Mouse (Mus musculus) CH12.LX (cell line): ENCODE results near the gene Ehmt1.

Experiments
- BHLHE40 ChIP-seq: IDR thresholded peaks from 2 replicates; pipeline ENCODE4 v1.6.1; 2011; ENCODE audit warnings: mild to moderate bottlenecking, low read depth, low read length, improper control_type of control experiment
- CHD2 ChIP-seq: IDR thresholded peaks from 2 replicates; pipeline ENCODE4 v1.6.1; 2011; ENCODE audit warnings: low read length, improper control_type of control experiment
- CTCF ChIP-seq, 2 experiments: IDR thresholded peaks in 1 of 2; conservative IDR thresholded peaks in 1 of 2; 2 replicates each; pipeline ENCODE4 v1.5.1; 2011 to 2012; ENCODE audit warnings: low read depth in 2 of 2, low read length in 2 of 2, improper control_type of control experiment in 1 of 2, inconsistent platforms in 1 of 2, mild to moderate bottlenecking in 1 of 2, moderate library complexity in 1 of 2
- EP300 ChIP-seq: IDR thresholded peaks from 2 replicates; pipeline ENCODE4 v1.6.1; 2011; ENCODE audit warnings: low read length, improper control_type of control experiment
- MAFK ChIP-seq: IDR thresholded peaks from 2 replicates; pipeline ENCODE4 v1.6.1; 2011; ENCODE audit warnings: low read length, improper control_type of control experiment; ENCODE audit not compliant: insufficient replicate concordance
- MYC ChIP-seq: IDR thresholded peaks from 2 replicates; pipeline ENCODE4 v1.6.1; 2011; ENCODE audit warnings: low read depth, mild to moderate bottlenecking, improper control_type of control experiment, low read length
- POLR2A ChIP-seq: IDR thresholded peaks from 2 replicates; pipeline ENCODE4 v1.6.1; 2011; ENCODE audit warnings: low read depth, mild to moderate bottlenecking, improper control_type of control experiment, low read length
- RAD21 ChIP-seq: IDR thresholded peaks from 2 replicates; pipeline ENCODE4 v1.6.1; 2011; ENCODE audit warnings: low read depth, mild to moderate bottlenecking, low read length, improper control_type of control experiment, moderate library complexity
- UBTF ChIP-seq: IDR thresholded peaks from 2 replicates; pipeline ENCODE4 v1.6.1; 2012; ENCODE audit warnings: low read depth, mild to moderate bottlenecking, inconsistent platforms, low read length, improper control_type of control experiment, moderate library complexity
- USF1 ChIP-seq: IDR thresholded peaks from 2 replicates; pipeline ENCODE4 v1.6.1; 2014; ENCODE audit warnings: low read depth, mild to moderate bottlenecking, inconsistent platforms, low read length, improper control_type of control experiment
- ZKSCAN1 ChIP-seq: IDR thresholded peaks from 2 replicates; pipeline ENCODE4 v1.6.1; 2012; ENCODE audit warnings: low read depth, inconsistent platforms, low read length, improper control_type of control experiment, borderline replicate concordance

DNA sequence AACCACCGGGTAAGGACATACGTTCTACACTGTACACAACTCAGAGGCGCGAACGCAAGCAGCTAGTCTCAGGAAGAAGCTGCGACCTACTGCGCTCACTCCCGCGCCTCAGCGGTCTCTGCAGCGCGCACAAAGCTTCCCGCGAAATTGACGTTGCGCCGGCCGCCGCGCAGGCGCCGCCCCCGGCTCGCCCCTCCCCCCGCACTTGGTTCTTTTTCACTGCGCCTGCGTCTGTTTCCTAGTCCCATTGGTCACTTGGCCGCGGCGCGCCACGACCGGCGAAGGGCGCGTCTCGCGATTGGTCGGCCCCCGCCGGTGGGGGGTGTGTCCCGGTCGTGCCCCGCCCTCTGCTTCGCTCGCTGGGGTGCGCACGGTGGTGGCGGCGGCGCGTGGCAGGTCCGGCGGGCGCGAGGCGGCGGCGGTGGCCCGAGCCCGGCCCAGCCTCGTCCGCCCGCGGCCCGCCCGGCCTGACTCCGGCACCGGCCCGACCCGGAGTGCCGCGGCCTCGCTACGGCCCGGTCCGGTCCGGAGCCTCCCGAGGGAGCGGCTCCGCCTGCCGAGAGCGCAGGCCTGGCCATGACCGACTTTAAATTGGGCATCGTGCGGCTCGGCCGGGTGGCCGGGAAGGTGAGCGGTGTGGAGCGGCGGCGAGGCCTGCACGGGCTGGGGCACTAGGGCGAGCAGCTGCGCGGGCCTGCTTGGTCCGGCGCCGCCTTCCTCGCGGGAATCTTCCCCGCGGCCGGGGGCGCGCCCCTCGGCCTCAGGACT is 30.2 kb upstream of the Ehmt1 start, which contains the start of gene Zmynd19:
- no peak for TF ChIP-seq EP300
- no peak for TF ChIP-seq CTCF (conservative IDR thresholded peaks at IDR 0.05 in 1 of 2, IDR thresholded peaks at IDR 0.05 in 1 of 2; ENCODE audit: low read depth in 2 of 2, low read length in 2 of 2)
- TF ChIP-seq ZKSCAN1: peak; percentile 45; the same call in 1 of the 2 replicates
- TF ChIP-seq MAFK: no peak
- peak; percentile 92 for TF ChIP-seq CHD2
- no peak for TF ChIP-seq USF1
- peak; percentile 86 for TF ChIP-seq POLR2A
- peak; percentile 77; the same call in 1 of the 2 replicates for TF ChIP-seq MYC
- TF ChIP-seq BHLHE40: peak; percentile 39; the same call in 1 of the 2 replicates
- TF ChIP-seq RAD21: no peak
- TF ChIP-seq UBTF: no peak
